8 mouse cellular contexts compared by ENCODE assay signal in the genomic region with DNA sequence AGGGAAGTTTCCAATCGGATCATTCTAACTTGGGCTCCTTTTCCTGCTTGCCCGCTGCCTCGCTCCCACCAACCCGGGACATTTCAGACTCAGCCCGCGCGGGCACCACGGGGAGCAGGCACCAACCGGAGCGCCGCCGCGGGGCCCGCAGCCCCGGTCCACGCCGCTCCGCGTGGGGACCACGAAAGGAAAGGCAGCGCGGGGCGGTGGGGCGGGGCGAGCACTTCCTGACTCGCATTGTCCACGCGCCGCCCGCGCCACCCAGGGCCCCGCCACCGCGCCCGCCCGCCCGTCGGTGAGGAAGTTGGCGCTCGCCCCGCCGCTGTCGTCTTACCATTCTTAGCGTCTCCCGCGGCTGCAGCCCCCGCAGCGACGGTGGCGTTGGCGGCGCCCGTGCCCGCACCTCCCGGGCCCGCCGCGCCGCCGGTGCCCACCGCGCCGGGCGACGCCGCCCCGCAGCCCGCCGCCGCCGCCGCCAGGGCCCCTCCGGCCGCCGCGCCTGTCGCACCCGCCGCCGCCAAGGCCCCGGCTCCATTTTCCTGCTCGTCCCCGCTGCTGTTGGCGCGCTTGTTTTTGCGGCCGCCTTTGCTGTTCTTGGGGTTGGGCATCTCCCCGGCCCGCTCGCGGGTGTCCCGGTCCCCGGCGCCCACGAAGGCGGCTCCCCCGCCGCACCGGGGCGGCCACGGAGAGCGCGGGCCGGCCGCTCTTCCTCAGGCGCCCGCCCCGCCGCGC. TPM values are rescaled to one million over a fixed set of nuclear protein-coding genes. Genes with fewer than 3 reads are reported as not detected.
DNase-seq lines count a peak whose midpoint lies in the region; ATAC-seq and TF ChIP-seq lines count a peak whose summit lies in the region.

No protein-coding gene starts in this region.

- peak; percentile 41 for ATAC-seq in cerebellum, adult (ENCODE audit: insufficient number of reproducible peaks, low FRiP score, low TSS enrichment)
- peak; percentile 61 for ATAC-seq in forebrain, embryonic 13.5 days
- peak; percentile 68 for ATAC-seq in neural tube, embryonic 13.5 days (ENCODE audit: low read depth)
- ATAC-seq in stomach, postnatal 0 days (ENCODE audit: low FRiP score, low TSS enrichment): peak; percentile 60

- H3K9ac ChIP-seq in ES-Bruce4 (ENCODE audit: low read depth, poor library complexity, severe bottlenecking): peak overlapping the region; percentile 97
- H3K9ac ChIP-seq in forebrain, embryonic 13.5 days: peak overlapping the region; percentile 89
- peak overlapping the region; percentile 79 for H3K9ac ChIP-seq in neural tube, embryonic 13.5 days
- peak overlapping the region; percentile 99 for H3K9ac ChIP-seq in stomach, postnatal 0 days (ENCODE audit: low read length)

- intact Hi-C loops in heart, postnatal 10 days (cut with DNase I): loop anchor here (10.0 kb wide), 1 partner anchor 377 kb away; no protein-coding TSS in a partner anchor

- no peak overlapping the region for H3K27ac ChIP-seq in ES-Bruce4 (ENCODE audit: insufficient read depth, low read length)
- peak overlapping the region; percentile 82 for H3K27ac ChIP-seq in forebrain, embryonic 13.5 days
- peak overlapping the region; percentile 93 for H3K27ac ChIP-seq in neural tube, embryonic 13.5 days (replicated peaks)
- peak overlapping the region; percentile 99 for H3K27ac ChIP-seq in stomach, postnatal 0 days (replicated peaks)

- H3K4me2 ChIP-seq in forebrain, embryonic 13.5 days: peak overlapping the region; percentile 61
- peak overlapping the region; percentile 64 for H3K4me2 ChIP-seq in neural tube, embryonic 13.5 days
- H3K4me2 ChIP-seq in stomach, postnatal 0 days (replicated peaks; ENCODE audit: low read depth): peak overlapping the region; percentile 62

- no peak for TF ChIP-seq EP300 in ES-Bruce4 (IDR thresholded peaks at IDR 0.05; ENCODE audit: insufficient read depth, low read depth, low read length)
- TF ChIP-seq EP300 in stomach, postnatal 0 days (optimal IDR thresholded peaks at IDR 0.05): no peak

- no peaks in the 10 kb centered on the region for H3K36me3 ChIP-seq in ES-Bruce4 (ENCODE audit: control insufficient read depth, insufficient read depth, low read length, poor library complexity, severe bottlenecking)
- H3K36me3 ChIP-seq in forebrain, embryonic 13.5 days (ENCODE audit: poor library complexity, severe bottlenecking): no peaks in the 10 kb centered on the region
- no peaks in the 10 kb centered on the region for H3K36me3 ChIP-seq in neural tube, embryonic 13.5 days
- H3K36me3 ChIP-seq in stomach, postnatal 0 days (ENCODE audit: control insufficient read depth, insufficient read depth, low read length): no peaks in the 10 kb centered on the region

- peak; percentile 75 to 79 for DNase-seq in heart, postnatal 10 days
- peak; percentile 75 to 81 for DNase-seq in kidney, postnatal 4 days
- DNase-seq in lung, adult 18-20 months: peak; percentile 73 to 81
- peak; percentile 78 for DNase-seq in stomach, postnatal 0 days (ENCODE audit: low spot score)

- no peak for TF ChIP-seq POLR2A in ES-Bruce4 (IDR thresholded peaks at IDR 0.05; ENCODE audit: insufficient read depth, low read length)

- WGBS in forebrain, embryonic 13.5 days: 0% methylated on average over 44 of the region's 110 CpGs
- under 1% methylated on average over 84 of the region's 110 CpGs for WGBS in neural tube, embryonic 13.5 days
- 1% methylated on average over 48 of the region's 110 CpGs for WGBS in stomach, postnatal 0 days

- no peaks in the 10 kb centered on the region for H3K4me1 ChIP-seq in ES-Bruce4 (ENCODE audit: control insufficient read depth, insufficient read depth, low read length)
- H3K4me1 ChIP-seq in forebrain, embryonic 13.5 days: peaks cover 8% of the 10 kb centered on the region
- H3K4me1 ChIP-seq in neural tube, embryonic 13.5 days (replicated peaks): peaks cover 18% of the 10 kb centered on the region
- no peaks in the 10 kb centered on the region; the same call in 1 of the 2 replicates for H3K4me1 ChIP-seq in stomach, postnatal 0 days (replicated peaks; ENCODE audit: control insufficient read depth, insufficient read depth)

- no peak for TF ChIP-seq CTCF in ES-Bruce4 (IDR thresholded peaks at IDR 0.05; ENCODE audit: low read depth, low read length)
- no peak for TF ChIP-seq CTCF in stomach, postnatal 0 days (IDR thresholded peaks at IDR 0.05; ENCODE audit: low read depth)

- no peaks in the 10 kb centered on the region for H3K27me3 ChIP-seq in ES-Bruce4 (ENCODE audit: control insufficient read depth, insufficient read depth, low read length, poor library complexity, severe bottlenecking)
- H3K27me3 ChIP-seq in forebrain, embryonic 13.5 days: no peaks in the 10 kb centered on the region
- H3K27me3 ChIP-seq in neural tube, embryonic 13.5 days: no peaks in the 10 kb centered on the region
- H3K27me3 ChIP-seq in stomach, postnatal 0 days (ENCODE audit: control insufficient read depth, insufficient read depth, low read length): no peaks in the 10 kb centered on the region

- peak overlapping the region; percentile 88 for H3K4me3 ChIP-seq in ES-Bruce4 (ENCODE audit: low read depth, low read length)
- H3K4me3 ChIP-seq in forebrain, embryonic 13.5 days: peak overlapping the region; percentile 82
- peak overlapping the region; percentile 90 for H3K4me3 ChIP-seq in neural tube, embryonic 13.5 days
- H3K4me3 ChIP-seq in stomach, postnatal 0 days (ENCODE audit: low read depth, low read length): peak overlapping the region; percentile 82

- no peaks in the 10 kb centered on the region for H3K9me3 ChIP-seq in ES-Bruce4 (replicated peaks; ENCODE audit: control insufficient read depth, insufficient read depth, low read length, poor library complexity, severe bottlenecking)
- no peaks in the 10 kb centered on the region for H3K9me3 ChIP-seq in forebrain, embryonic 13.5 days (replicated peaks)
- no peaks in the 10 kb centered on the region for H3K9me3 ChIP-seq in neural tube, embryonic 13.5 days
- H3K9me3 ChIP-seq in stomach, postnatal 0 days (ENCODE audit: control insufficient read depth, low read length): no peaks in the 10 kb centered on the region

RNA-seq across cellular contexts. Expression of a gene that starts 0.5 kb away (rescaled TPM):
- 29.0 and 30.8 TPM in 2 replicates for polyA plus RNA-seq in ES-Bruce4 (2011; ENCODE audit: insufficient read depth, insufficient read length, low read depth, missing spikeins)
- polyA plus RNA-seq in forebrain, embryonic 13.5 days (2015; fragmentation: Nextera tagmentation; extraction: Ambion mirVana): 4.2 and 5.0 TPM in 2 replicates
- total RNA-seq in heart, postnatal 10 days (2021): 10 to 100 TPM; 35.5 to 37.0 TPM
- polyA plus RNA-seq in neural tube, embryonic 13.5 days (2015; fragmentation: Nextera tagmentation; extraction: Ambion mirVana): 3.1 and 3.5 TPM in 2 replicates
- polyA plus RNA-seq in stomach, postnatal 0 days (2015; fragmentation: Nextera tagmentation; extraction: Ambion mirVana): 7.2 and 9.8 TPM in 2 replicates
